Mouse (Mus musculus): ENCODE data around the gene Amotl2.

- TF ChIP-seq CTCF (IDR thresholded peaks at IDR 0.05; ENCODE audit: borderline replicate concordance, control insufficient read depth, extremely low read depth, insufficient read depth, low read length, poor library complexity) (no peak), POLR2A (IDR thresholded peaks at IDR 0.05; ENCODE audit: control insufficient read depth, extremely low read depth, insufficient read depth, low read length, poor library complexity) (no peak)
Observed at GRCm38 (mm10) chr9:102763520-102763919, 47.0 kb downstream of the Amotl2 start.
